Comparison of ENCODE assay signal across 29 mouse cellular contexts in the genomic region with DNA sequence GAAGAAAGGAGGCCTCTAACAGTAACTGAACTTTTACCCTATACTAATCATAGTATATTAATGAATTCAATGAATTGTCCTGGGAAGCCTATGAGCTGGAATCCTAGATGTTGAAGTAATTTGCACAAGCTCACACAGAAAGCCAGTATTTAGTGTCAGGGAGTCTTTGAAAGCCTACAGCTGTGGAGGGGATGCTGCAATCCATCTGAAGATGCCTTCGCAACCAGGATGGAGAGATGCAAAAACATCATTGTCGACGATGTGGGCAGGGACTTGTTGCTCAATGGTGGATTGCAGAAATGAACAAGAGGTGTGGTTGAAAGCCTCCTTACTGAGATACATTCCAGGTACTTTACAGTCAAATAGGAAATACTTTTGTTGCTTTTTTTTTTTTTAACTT. TPM values are rescaled to one million over a fixed set of nuclear protein-coding genes. Genes with fewer than 3 reads are reported as not detected.
DNase-seq lines count a peak whose midpoint lies in the region; ATAC-seq and TF ChIP-seq lines count a peak whose summit lies in the region.
"Had no signal": no experiment of that assay in that cellular context is flagged by ENCODE, and none has a peak within 500 bp of the region (broad histone marks: within the 10 kb centered on the region; RNA-seq: fewer than 3 reads in every experiment).

No protein-coding gene starts in this region.

- peak; percentile 59 for DNase-seq in lung, postnatal 0 days (ENCODE audit: low spot score)
- DNase-seq in lung, postnatal 36 days = no peak
- DNase-seq in 416B (ENCODE audit: low read depth) = peak; percentile 23
- no peak for DNase-seq in midbrain, postnatal 0 days (ENCODE audit: low spot score)
- DNase-seq: adrenal gland, adult 2 months; adrenal gland, postnatal 10 days; adrenal gland, postnatal 25 days; cerebellum, adult 11 months; cerebellum, adult 18-20 months; cerebellum, adult 8-10 months; cerebellum, adult 9-11 months; cerebellum, postnatal 14 days; cerebellum, postnatal 36 days; embryo, embryonic 11 days had no signal

- WGBS in lung, postnatal 0 days = 71% methylated on average over 3 of the region's 3 CpGs
- 92% methylated on average over 3 of the region's 3 CpGs for WGBS in midbrain, postnatal 0 days

- no peaks in the 10 kb centered on the region for H3K36me3 ChIP-seq in lung, postnatal 0 days (ENCODE audit: insufficient read depth, low read length)
- H3K36me3 ChIP-seq in midbrain, postnatal 0 days (ENCODE audit: insufficient read depth, low read length) = no peaks in the 10 kb centered on the region
- H3K36me3 ChIP-seq: embryonic facial prominence, embryonic 13.5 days; embryonic facial prominence, embryonic 15.5 days; forebrain, embryonic 10.5 days; forebrain, embryonic 12.5 days had no signal

- no peak for TF ChIP-seq EP300 in lung, postnatal 0 days (IDR thresholded peaks at IDR 0.05)

- no peak overlapping the region for H3K9ac ChIP-seq in lung, postnatal 0 days (replicated peaks; ENCODE audit: low read depth)
- H3K9ac ChIP-seq in midbrain, postnatal 0 days (replicated peaks; ENCODE audit: low read length, poor library complexity, severe bottlenecking) = no peak overlapping the region
- H3K9ac ChIP-seq: embryonic facial prominence, embryonic 13.5 days; embryonic facial prominence, embryonic 15.5 days; forebrain, embryonic 12.5 days had no signal

- H3K4me2 ChIP-seq in lung, postnatal 0 days (replicated peaks; ENCODE audit: low read depth, low read length) = no peak overlapping the region
- H3K4me2 ChIP-seq in midbrain, postnatal 0 days (ENCODE audit: low read depth, low read length, poor library complexity, severe bottlenecking) = no peak overlapping the region
- H3K4me2 ChIP-seq: embryonic facial prominence, embryonic 13.5 days; embryonic facial prominence, embryonic 15.5 days; forebrain, embryonic 12.5 days had no signal

- no peak overlapping the region for H3K27ac ChIP-seq in lung, postnatal 0 days (ENCODE audit: low read length)
- H3K27ac ChIP-seq in midbrain, postnatal 0 days (ENCODE audit: low read depth, low read length) = no peak overlapping the region
- H3K27ac ChIP-seq: embryonic facial prominence, embryonic 13.5 days; embryonic facial prominence, embryonic 15.5 days; forebrain, embryonic 10.5 days; forebrain, embryonic 12.5 days had no signal

- H3K9me3 ChIP-seq in lung, postnatal 0 days (ENCODE audit: low read length) = no peaks in the 10 kb centered on the region
- H3K9me3 ChIP-seq in midbrain, postnatal 0 days (ENCODE audit: low read length) = no peaks in the 10 kb centered on the region
- H3K9me3 ChIP-seq: embryonic facial prominence, embryonic 13.5 days; embryonic facial prominence, embryonic 15.5 days; forebrain, embryonic 10.5 days; forebrain, embryonic 12.5 days had no signal

- no peak overlapping the region for H3K4me3 ChIP-seq in lung, postnatal 0 days (ENCODE audit: low read depth, low read length)
- H3K4me3 ChIP-seq in midbrain, postnatal 0 days (ENCODE audit: low read depth, low read length) = no peak overlapping the region
- H3K4me3 ChIP-seq: embryonic facial prominence, embryonic 13.5 days; embryonic facial prominence, embryonic 15.5 days; erythroblast, embryonic 14.5 days; forebrain, embryonic 10.5 days; forebrain, embryonic 12.5 days had no signal

- H3K4me1 ChIP-seq in lung, postnatal 0 days (ENCODE audit: insufficient read depth, low read depth, low read length) = no peaks in the 10 kb centered on the region
- H3K4me1 ChIP-seq in midbrain, postnatal 0 days (ENCODE audit: insufficient read depth, low read length) = no peaks in the 10 kb centered on the region
- H3K4me1 ChIP-seq: embryonic facial prominence, embryonic 15.5 days; forebrain, embryonic 12.5 days had no signal

- H3K27me3 ChIP-seq in lung, postnatal 0 days (replicated peaks; ENCODE audit: insufficient read depth, low read length) = 0 out of 2 replicates have a peak, but pooled peaks cover 3% of the 10 kb centered on the region
- no peaks in the 10 kb centered on the region for H3K27me3 ChIP-seq in midbrain, postnatal 0 days (ENCODE audit: insufficient read depth, low read length)

- no peak for TF ChIP-seq CTCF in lung, postnatal 0 days (IDR thresholded peaks at IDR 0.05)
- TF ChIP-seq CTCF in midbrain, postnatal 0 days (IDR thresholded peaks at IDR 0.05) = no peak

- peak; percentile 57; the same call in 1 of the 2 replicates for ATAC-seq in lung, postnatal 0 days
- peak; percentile 56 for ATAC-seq in megakaryocyte, adult 5-6 weeks (ENCODE audit: poor library complexity, severe bottlenecking)
- no peak for ATAC-seq in midbrain, postnatal 0 days (ENCODE audit: low FRiP score)
- ATAC-seq: forebrain, embryonic 14.5 days; forebrain, embryonic 16.5 days had no signal

RNA-seq across cellular contexts. Expression of a gene that starts 3.1 kb away (rescaled TPM):
- polyA plus RNA-seq in lung, postnatal 0 days (2015; fragmentation: Nextera tagmentation; extraction: Ambion mirVana) = 0.10 TPM in 2 replicates
- total RNA-seq in megakaryocyte, adult 5-6 weeks (2015) = not detected in 2 replicates
- total RNA-seq in megakaryocyte, adult 5-6 weeks (2017) = not detected in 2 replicates
- 0.16 TPM in 1 of 2 replicates, not detected in the other for total RNA-seq in midbrain, postnatal 0 days (2014; rRNA removed)
- polyA plus RNA-seq in midbrain, postnatal 0 days (2015; fragmentation: Nextera tagmentation; extraction: Ambion mirVana) = 0.05 and 0.11 TPM in 2 replicates
- total RNA-seq: adrenal gland, adult 2 months; adrenal gland, postnatal 10 days; adrenal gland, postnatal 25 days; adrenal gland, postnatal 4 days; common myeloid progenitor, adult 5-6 weeks; ES-E14; MEL had no signal
- polyA plus RNA-seq: adrenal gland, adult 2 months; brain, embryonic 14.5 days; C2C12; embryonic facial prominence, embryonic 11.5 days; erythroblast, embryonic 14.5 days; forebrain, embryonic 10.5 days; forebrain, embryonic 12.5 days; forebrain, embryonic 16.5 days had no signal

RNA-seq across cellular contexts. Expression of a gene that starts 42.5 kb away (rescaled TPM):
- polyA plus RNA-seq in lung, postnatal 0 days (2015; fragmentation: Nextera tagmentation; extraction: Ambion mirVana) = not detected in 2 replicates
- not detected in 2 replicates for total RNA-seq in megakaryocyte, adult 5-6 weeks (2015)
- total RNA-seq in megakaryocyte, adult 5-6 weeks (2017) = not detected in 2 replicates
- total RNA-seq in midbrain, postnatal 0 days (2014; rRNA removed) = not detected in 2 replicates
- not detected in 2 replicates for polyA plus RNA-seq in midbrain, postnatal 0 days (2015; fragmentation: Nextera tagmentation; extraction: Ambion mirVana)
- total RNA-seq: adrenal gland, adult 2 months; adrenal gland, postnatal 10 days; adrenal gland, postnatal 25 days; adrenal gland, postnatal 4 days; common myeloid progenitor, adult 5-6 weeks; ES-E14; MEL had no signal
- polyA plus RNA-seq: adrenal gland, adult 2 months; brain, embryonic 14.5 days; C2C12; embryonic facial prominence, embryonic 11.5 days; embryonic facial prominence, embryonic 13.5 days; embryonic facial prominence, embryonic 15.5 days; erythroblast, embryonic 14.5 days; forebrain, embryonic 10.5 days; forebrain, embryonic 12.5 days; forebrain, embryonic 14.5 days; forebrain, embryonic 16.5 days had no signal

RNA-seq across cellular contexts. Expression of a gene that starts 46.1 kb away (rescaled TPM):
- polyA plus RNA-seq in lung, postnatal 0 days (2015; fragmentation: Nextera tagmentation; extraction: Ambion mirVana) = not detected in 2 replicates
- not detected in 2 replicates for total RNA-seq in megakaryocyte, adult 5-6 weeks (2015)
- not detected in 2 replicates for total RNA-seq in megakaryocyte, adult 5-6 weeks (2017)
- not detected in 2 replicates for total RNA-seq in midbrain, postnatal 0 days (2014; rRNA removed)
- 0.35 TPM in 1 of 2 replicates, not detected in the other for polyA plus RNA-seq in midbrain, postnatal 0 days (2015; fragmentation: Nextera tagmentation; extraction: Ambion mirVana)
- total RNA-seq: adrenal gland, adult 2 months; adrenal gland, postnatal 10 days; adrenal gland, postnatal 25 days; adrenal gland, postnatal 4 days; common myeloid progenitor, adult 5-6 weeks; MEL had no signal
- polyA plus RNA-seq: adrenal gland, adult 2 months; brain, embryonic 14.5 days; C2C12; embryonic facial prominence, embryonic 11.5 days; embryonic facial prominence, embryonic 13.5 days; embryonic facial prominence, embryonic 15.5 days; erythroblast, embryonic 14.5 days; forebrain, embryonic 10.5 days; forebrain, embryonic 12.5 days; forebrain, embryonic 14.5 days; forebrain, embryonic 16.5 days had no signal

Comparison
In these comparisons a context has a peak if more than half of its experiments do, and no peak if none do; other contexts are left out.
1. DNase-seq: peak in lung, postnatal 0 days (single experiment) and 416B (single experiment); none in lung, postnatal 36 days (single experiment) and midbrain, postnatal 0 days (single experiment).